Mouse (Mus musculus) lung, embryonic 16.5 days (tissue): ENCODE measurements around the gene Ppp1r35. TPM values are rescaled to one million over a fixed set of nuclear protein-coding genes. Genes with fewer than 3 reads are reported as not detected.
"Not testable (repeated sequence)": the region's sequence is repeated elsewhere in the genome, so short reads cannot be mapped to it uniquely, and the experiment has no call there.

ENCODE experiments used
- ATAC-seq: fragments of 200-750 bp; cut with Nextera tagmentation; 2 replicates; pipeline ENCODE4 v1.8.0; 2017; ENCODE audit warnings: low read depth, mild to moderate bottlenecking, moderate library complexity
- H3K27ac ChIP-seq: fragments of 300-500 bp; sonication (generic); 2 replicates; pipeline ENCODE4 v1.5.1; 2014; ENCODE audit warnings: mild to moderate bottlenecking, control low read depth, low read length
- H3K27me3 ChIP-seq: fragments of 300-500 bp; sonication (generic); 2 replicates; pipeline ENCODE4 v1.6.1; 2014; ENCODE audit warnings: low read depth, low read length, mixed read lengths; ENCODE audit not compliant: control insufficient read depth, insufficient read depth
- H3K36me3 ChIP-seq: fragments of 300-500 bp; sonication (generic); 2 replicates; pipeline ENCODE4 v1.6.1; 2014; ENCODE audit warnings: low read length; ENCODE audit not compliant: control insufficient read depth, insufficient read depth
- H3K4me1 ChIP-seq: fragments of 300-500 bp; sonication (generic); replicated peaks from 2 replicates; pipeline ENCODE4 v1.6.1; 2014; ENCODE audit warnings: low read length, mixed read lengths; ENCODE audit not compliant: control insufficient read depth, insufficient read depth
- H3K4me2 ChIP-seq: fragments of 300-500 bp; sonication (generic); 2 replicates; pipeline ENCODE4 v1.6.1; 2014; ENCODE audit warnings: low read depth, low read length, control low read depth
- H3K4me3 ChIP-seq: fragments of 300-500 bp; sonication (generic); 2 replicates; pipeline ENCODE4 v1.5.1; 2014; ENCODE audit warnings: mild to moderate bottlenecking, low read length, control low read depth
- H3K9ac ChIP-seq: fragments of 300-500 bp; sonication (generic); 2 replicates; pipeline ENCODE4 v1.6.1; 2014; ENCODE audit warnings: low read length, control low read depth
- H3K9me3 ChIP-seq: fragments of 300-500 bp; sonication (generic); 2 replicates; pipeline ENCODE4 v1.6.1; 2016; ENCODE audit warnings: low read length; ENCODE audit not compliant: control insufficient read depth
- WGBS: fragments of 180-500 bp; shearing (Covaris S2); extraction: QIAGEN DNeasy Blood & Tissue Kit; methylation state at CpG from one replicate; pipeline ENCODE4 v1.1.7; 2014; 5-methylcytosine and 5-hydroxymethylcytosine counted together
- polyA plus RNA-seq: library from polyadenylated mRNA; unstranded; fragments of >200 nt; fragmentation: Nextera tagmentation; extraction: Ambion mirVana; gene quantifications from 2 replicates; pipeline ENCODE4 v1.2.1, GENCODE M21; 2015

Gene Ppp1r35
- polyA plus RNA-seq, 1 experiment from 2014 or later = 25.9 TPM

- 31% methylated on average over 6 of the region's 6 CpGs for WGBS
- Histone ChIP-seq H3K9me3 (no peaks in the 10 kb centered on the region), H3K4me2 (peak overlapping the region; percentile 84), H3K4me3 (peak overlapping the region; percentile 78), H3K9ac (peak overlapping the region; percentile 33; the same call in 1 of the 2 replicates), H3K27ac (peak overlapping the region; percentile 58), H3K27me3 (no peaks in the 10 kb centered on the region), H3K36me3 (peaks cover 27% of the 10 kb centered on the region), H3K4me1 (peaks cover 33% of the 10 kb centered on the region)
- no peak for ATAC-seq
Measured at GRCm38 (mm10) chr5:137749196-137749836, 29.3 kb upstream of the Ppp1r35 start.

DNA sequence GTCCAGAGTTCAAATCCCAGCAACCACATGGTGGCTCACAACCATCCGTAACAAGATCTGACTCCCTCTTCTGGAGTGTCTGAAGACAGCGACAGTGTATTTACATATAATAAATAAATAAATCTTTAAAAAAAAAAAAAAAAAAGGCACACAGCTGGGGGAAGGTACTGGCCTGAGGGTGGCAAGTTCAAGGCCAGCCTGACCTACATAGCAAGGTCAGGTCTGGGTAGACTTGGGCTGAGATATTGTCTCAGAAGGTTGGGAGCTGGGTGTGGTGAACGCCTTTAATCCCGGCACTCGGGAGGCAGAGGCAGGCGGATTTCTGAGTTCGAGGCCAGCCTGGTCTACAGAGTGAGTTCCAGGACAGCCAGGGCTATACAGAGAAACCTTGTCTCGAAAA lies 28.4 kb upstream of the Ppp1r35 start:
- H3K27ac ChIP-seq, H3K9ac ChIP-seq, H3K27me3 ChIP-seq, H3K4me3 ChIP-seq, ATAC-seq, H3K4me2 ChIP-seq, H3K9me3 ChIP-seq: not testable (repeated sequence)
- Histone ChIP-seq H3K4me1 (peaks cover 28% of the 10 kb centered on the region), H3K36me3 (peaks cover 28% of the 10 kb centered on the region)
- 91% methylated on average over 7 of the region's 8 CpGs for WGBS

DNA sequence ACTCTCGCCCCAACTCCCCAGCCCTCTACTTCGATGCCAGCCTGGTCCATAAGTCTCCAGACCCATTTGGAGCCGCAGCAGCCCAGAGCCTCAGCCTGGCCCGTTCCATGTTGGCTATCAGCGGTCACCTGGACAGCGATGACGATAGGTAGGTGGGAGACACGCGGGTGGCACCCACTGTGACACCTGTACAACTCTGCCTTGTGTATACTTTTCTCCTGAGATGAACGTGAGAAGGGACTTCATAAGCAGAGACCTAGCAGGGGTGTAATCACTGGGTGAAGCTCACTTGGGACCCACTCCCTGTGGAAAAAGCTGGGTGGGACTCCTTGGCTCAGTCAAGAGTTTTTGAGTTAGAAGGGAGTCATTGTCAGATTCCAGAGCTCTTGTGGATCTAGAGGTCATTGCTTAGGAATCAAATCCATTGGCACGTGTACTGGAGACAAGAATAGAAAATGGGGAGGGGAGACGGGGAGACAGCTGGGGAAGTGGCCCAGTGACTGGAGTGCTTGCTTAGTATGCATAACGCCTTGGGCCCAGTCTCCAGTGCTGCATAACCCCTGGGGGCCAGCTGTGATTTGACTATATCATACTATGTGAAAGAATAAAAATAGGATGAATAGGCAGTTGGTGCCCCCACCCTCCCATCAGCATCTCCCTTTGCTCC lies 27.3 kb upstream of the Ppp1r35 start:
- Histone ChIP-seq H3K36me3 (peaks cover 28% of the 10 kb centered on the region), H3K27me3 (no peaks in the 10 kb centered on the region), H3K4me1 (peaks cover 26% of the 10 kb centered on the region), H3K9ac (no peak overlapping the region), H3K4me3 (no peak overlapping the region), H3K9me3 (no peaks in the 10 kb centered on the region), H3K27ac (no peak overlapping the region), H3K4me2 (no peak overlapping the region)
- no peak for ATAC-seq
- 85% methylated on average over 13 of the region's 13 CpGs for WGBS

GRCm38 (mm10) chr5:137751988-137752387 lies 26.7 kb upstream of the Ppp1r35 start:
- Histone ChIP-seq H3K4me3 (no peak overlapping the region), H3K27ac (no peak overlapping the region), H3K27me3 (no peaks in the 10 kb centered on the region), H3K4me1 (peaks cover 27% of the 10 kb centered on the region), H3K9ac (no peak overlapping the region), H3K4me2 (no peak overlapping the region), H3K9me3 (no peaks in the 10 kb centered on the region), H3K36me3 (peaks cover 28% of the 10 kb centered on the region)
- no peak for ATAC-seq
- WGBS = 86% methylated on average over 6 of the region's 6 CpGs

DNA sequence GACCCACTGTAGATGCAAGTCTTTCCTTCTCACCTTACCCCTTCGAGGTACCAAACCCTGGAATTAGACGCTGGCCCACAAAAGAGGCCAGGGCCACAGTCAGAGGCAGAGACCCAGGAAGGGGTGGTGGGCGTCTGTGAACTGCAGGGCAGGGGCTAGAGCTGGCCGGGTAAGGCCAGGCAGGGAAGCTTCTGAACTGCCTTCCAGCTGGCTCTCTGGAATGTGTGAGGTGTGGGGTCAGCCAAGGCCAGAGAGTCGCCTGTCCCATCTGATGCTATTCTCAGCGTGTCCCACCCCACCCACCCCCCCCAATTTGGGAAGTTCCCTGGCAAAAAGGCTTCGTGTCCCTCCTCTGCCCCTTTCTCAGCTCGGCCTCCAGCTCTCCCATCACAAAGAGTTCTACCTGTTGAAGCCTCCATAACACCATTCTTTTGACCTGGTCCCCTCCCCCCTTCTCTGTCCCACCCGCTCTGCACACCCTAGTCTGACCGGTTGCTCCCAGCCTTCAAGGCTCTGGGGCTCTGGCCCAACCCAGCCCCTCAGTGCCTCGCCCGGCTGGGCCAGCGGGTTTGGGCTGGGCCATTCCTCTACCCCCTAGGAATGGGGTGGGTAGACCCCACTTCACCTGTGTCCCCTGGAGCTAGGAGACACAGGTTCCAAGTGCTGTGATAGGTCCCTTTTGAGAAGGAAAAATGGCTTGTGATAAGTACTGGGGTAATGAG lies 25.4 kb upstream of the Ppp1r35 start:
- H3K27me3 ChIP-seq = no peaks in the 10 kb centered on the region
- ATAC-seq = peak; percentile 41; the same call in 1 of the 2 replicates
- H3K36me3 ChIP-seq = peaks cover 34% of the 10 kb centered on the region
- H3K4me2 ChIP-seq = no peak overlapping the region
- H3K4me3 ChIP-seq = no peak overlapping the region
- H3K27ac ChIP-seq = peak overlapping the region; percentile 39
- H3K9me3 ChIP-seq = no peaks in the 10 kb centered on the region
- H3K4me1 ChIP-seq = peaks cover 29% of the 10 kb centered on the region
- 59% methylated on average over 13 of the region's 13 CpGs for WGBS
- 0 out of 2 replicates have a peak overlapping the region, but pooled peaks have one; percentile 0 for H3K9ac ChIP-seq

GRCm38 (mm10) chr5:137755425-137755824 lies 23.2 kb upstream of the Ppp1r35 start:
- peaks cover 37% of the 10 kb centered on the region for H3K36me3 ChIP-seq
- no peak overlapping the region for H3K4me3 ChIP-seq
- H3K9me3 ChIP-seq = no peaks in the 10 kb centered on the region
- H3K27ac ChIP-seq = peak overlapping the region; percentile 12; the same call in 1 of the 2 replicates
- peaks cover 21% of the 10 kb centered on the region for H3K4me1 ChIP-seq
- H3K4me2 ChIP-seq = no peak overlapping the region
- ATAC-seq = no peak
- 75% methylated on average over 5 of the region's 5 CpGs for WGBS
- H3K27me3 ChIP-seq = no peaks in the 10 kb centered on the region
- H3K9ac ChIP-seq = no peak overlapping the region

DNA sequence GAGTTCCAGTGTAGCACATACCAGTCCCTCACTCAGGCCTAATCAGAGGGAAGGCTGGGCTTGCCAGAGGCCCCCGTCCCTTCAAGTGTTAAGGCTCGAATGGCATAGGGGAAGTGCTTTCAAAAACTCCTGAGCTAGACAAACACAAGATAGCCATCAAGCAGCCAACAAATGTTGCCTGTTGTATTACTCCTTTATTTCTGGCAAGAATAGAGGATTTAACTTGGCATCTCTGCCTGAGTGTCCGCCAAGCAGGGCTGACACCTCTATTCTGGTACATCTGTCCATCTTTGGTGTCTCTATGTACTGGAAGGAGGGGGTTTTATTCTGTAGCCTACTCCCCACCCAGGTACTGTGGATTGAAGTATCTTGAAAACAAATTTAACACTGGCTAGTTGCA lies 22.5 kb upstream of the Ppp1r35 start:
- Histone ChIP-seq H3K27ac (no peak overlapping the region), H3K27me3 (no peaks in the 10 kb centered on the region), H3K4me2 (no peak overlapping the region), H3K9ac (no peak overlapping the region), H3K36me3 (peaks cover 33% of the 10 kb centered on the region), H3K9me3 (no peaks in the 10 kb centered on the region), H3K4me1 (peaks cover 21% of the 10 kb centered on the region), H3K4me3 (no peak overlapping the region)
- no peak for ATAC-seq
- WGBS = 56% methylated on average over 3 of the region's 3 CpGs

DNA sequence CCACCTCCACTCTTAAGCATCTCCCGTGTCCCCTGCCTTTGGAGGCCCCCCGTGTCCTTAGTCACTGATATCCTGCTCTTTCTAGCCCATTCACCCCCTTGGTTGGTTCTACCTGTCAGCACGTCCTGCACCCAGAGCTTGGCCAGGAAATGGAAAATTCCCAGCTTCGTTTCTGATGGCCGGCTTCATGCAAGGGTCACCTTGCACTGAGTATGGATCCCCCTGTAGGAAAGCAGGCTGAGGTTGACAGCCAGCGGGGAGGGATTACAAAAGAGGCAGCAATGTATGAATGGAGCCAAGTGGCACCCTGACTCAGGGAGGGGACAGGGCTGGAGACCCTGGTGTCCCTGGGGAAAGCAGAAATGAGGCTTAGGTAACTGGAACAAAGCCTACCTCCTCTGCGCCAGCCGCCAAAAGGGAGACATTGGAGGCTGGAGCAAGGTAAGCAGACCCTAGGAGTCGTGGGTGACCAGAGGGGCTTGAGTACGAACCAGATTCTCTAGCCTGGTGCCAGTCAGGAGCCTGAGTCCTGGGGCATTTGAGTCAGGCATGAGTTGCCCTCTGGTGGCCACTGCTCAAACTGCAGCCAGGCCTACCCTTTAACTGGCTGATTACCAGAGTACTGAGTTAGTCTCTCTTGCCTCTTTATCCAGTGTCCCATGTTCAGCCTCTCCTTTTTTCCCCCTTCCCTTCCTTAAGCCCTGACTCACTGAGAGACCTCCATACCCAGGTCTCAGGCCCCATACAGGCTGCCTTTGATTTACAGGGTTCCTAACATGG lies 21.6 kb upstream of the Ppp1r35 start:
- Histone ChIP-seq H3K27me3 (no peaks in the 10 kb centered on the region), H3K27ac (no peak overlapping the region), H3K4me2 (no peak overlapping the region), H3K36me3 (peaks cover 23% of the 10 kb centered on the region), H3K4me1 (peaks cover 18% of the 10 kb centered on the region), H3K4me3 (no peak overlapping the region), H3K9me3 (no peaks in the 10 kb centered on the region), H3K9ac (no peak overlapping the region)
- peak; percentile 37; the same call in 1 of the 2 replicates for ATAC-seq
- WGBS = 41% methylated on average over 10 of the region's 10 CpGs
